Comparison of ENCODE assay signal across 22 mouse cellular contexts in the genomic region with DNA sequence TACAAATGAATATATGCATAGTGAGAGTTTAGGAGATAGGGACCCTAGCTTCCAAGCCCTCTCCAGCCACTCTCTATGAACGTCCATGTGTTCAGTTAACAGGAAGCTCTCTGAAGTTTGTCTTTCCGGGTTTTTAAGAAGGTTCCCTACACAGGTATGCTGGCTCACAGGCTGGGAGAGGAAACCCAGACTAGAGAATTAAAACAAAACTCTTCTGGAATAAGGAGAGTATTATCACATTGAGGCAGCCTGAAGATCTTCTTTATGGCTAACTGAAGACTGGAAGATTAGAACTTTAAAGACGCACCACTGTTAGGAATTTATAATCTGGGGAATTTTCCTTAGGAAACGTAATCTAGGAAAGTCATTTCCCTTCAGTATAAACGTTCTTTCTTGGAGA. TPM values are rescaled to one million over a fixed set of nuclear protein-coding genes. Genes with fewer than 3 reads are reported as not detected.
DNase-seq lines count a peak whose midpoint lies in the region; ATAC-seq and TF ChIP-seq lines count a peak whose summit lies in the region.
"Had no signal": no experiment of that assay in that cellular context is flagged by ENCODE, and none has a peak within 500 bp of the region (broad histone marks: within the 10 kb centered on the region; RNA-seq: fewer than 3 reads in every experiment).

No protein-coding gene starts in this region.

- H3K9ac ChIP-seq in liver, embryonic 15.5 days, result peak overlapping the region; percentile 25; the same call in 1 of the 2 replicates
- H3K9ac ChIP-seq: embryonic facial prominence, embryonic 13.5 days; heart, embryonic 13.5 days; hindbrain, embryonic 12.5 days had no signal

- peak; percentile 53 for ATAC-seq in erythroid progenitor cell, adult 5-6 weeks (replicated peaks; ENCODE audit: low FRiP score, poor library complexity, severe bottlenecking)
- ATAC-seq in liver, embryonic 15.5 days (ENCODE audit: insufficient read depth), result 0 out of 2 replicates have a peak, but pooled peaks have one; percentile 32
- ATAC-seq: forebrain, embryonic 14.5 days; hindbrain, embryonic 16.5 days had no signal

- H3K36me3 ChIP-seq in thymus, adult 2 months (ENCODE audit: control insufficient read depth, insufficient read depth, low read length), result no peaks in the 10 kb centered on the region
- H3K36me3 ChIP-seq in liver, embryonic 15.5 days (replicated peaks), result no peaks in the 10 kb centered on the region
- H3K36me3 ChIP-seq: embryonic facial prominence, embryonic 13.5 days; forebrain, embryonic 10.5 days; G1E; heart, embryonic 13.5 days; hindbrain, embryonic 12.5 days had no signal

- TF ChIP-seq CTCF in thymus, adult 2 months (IDR thresholded peaks at IDR 0.05; ENCODE audit: borderline replicate concordance, control insufficient read depth, extremely low read depth, insufficient read depth, low read length, poor library complexity), result no peak
- no peak for TF ChIP-seq CTCF in layer of hippocampus, adult 2 months (conservative IDR thresholded peaks at IDR 0.05)

- H3K27me3 ChIP-seq in thymus, adult 2 months (ENCODE audit: control insufficient read depth, insufficient read depth, low read length), result no peaks in the 10 kb centered on the region
- H3K27me3 ChIP-seq in liver, embryonic 15.5 days, result no peaks in the 10 kb centered on the region
- H3K27me3 ChIP-seq: embryonic facial prominence, embryonic 13.5 days; heart, embryonic 13.5 days; hindbrain, embryonic 12.5 days had no signal

- no peak for TF ChIP-seq POLR2A in thymus, adult 2 months (IDR thresholded peaks at IDR 0.05; ENCODE audit: control insufficient read depth, extremely low read depth, insufficient read depth, low read length, poor library complexity)

- H3K27ac ChIP-seq in thymus, adult 2 months (ENCODE audit: control insufficient read depth, insufficient read depth, low read length), result peak overlapping the region; percentile 94
- H3K27ac ChIP-seq in liver, embryonic 15.5 days (replicated peaks), result peak overlapping the region; percentile 65
- no peak overlapping the region for H3K27ac ChIP-seq in layer of hippocampus, adult 2 months
- H3K27ac ChIP-seq: embryonic facial prominence, embryonic 13.5 days; forebrain, embryonic 10.5 days; gastrocnemius, adult 2 months; heart, embryonic 13.5 days; hindbrain, embryonic 12.5 days had no signal

- H3K4me1 ChIP-seq in thymus, adult 2 months (replicated peaks; ENCODE audit: control insufficient read depth, insufficient read depth, low read length), result peaks cover 23% of the 10 kb centered on the region
- peaks cover 31% of the 10 kb centered on the region for H3K4me1 ChIP-seq in liver, embryonic 15.5 days (replicated peaks)
- H3K4me1 ChIP-seq: heart, embryonic 13.5 days; hindbrain, embryonic 12.5 days had no signal

- peak overlapping the region; percentile 61; the same call in 1 of the 2 replicates for H3K4me2 ChIP-seq in liver, embryonic 15.5 days
- H3K4me2 ChIP-seq: embryonic facial prominence, embryonic 13.5 days; heart, embryonic 13.5 days; hindbrain, embryonic 12.5 days had no signal

- WGBS in thymus, adult 2 months, result 23% methylated on average over 5 of the region's 5 CpGs
- 27% methylated on average over 5 of the region's 5 CpGs for WGBS in liver, embryonic 15.5 days (ENCODE audit: insufficient replicate concordance)

- H3K4me3 ChIP-seq in thymus, adult 2 months (ENCODE audit: control insufficient read depth, insufficient read depth, low read length), result no peak overlapping the region
- no peak overlapping the region for H3K4me3 ChIP-seq in liver, embryonic 15.5 days (replicated peaks)
- no peak overlapping the region for H3K4me3 ChIP-seq in layer of hippocampus, adult 2 months
- H3K4me3 ChIP-seq: embryonic facial prominence, embryonic 13.5 days; forebrain, embryonic 10.5 days; gastrocnemius, adult 2 months; heart, embryonic 13.5 days; hindbrain, embryonic 12.5 days had no signal

- DNase-seq in thymus, adult 2 months, result no peak
- no peak for DNase-seq in thymus, postnatal 36 days
- DNase-seq in naive thymus-derived CD4-positive, alpha-beta T cell, adult 2 months (ENCODE audit: low read depth), result peak; percentile 42
- DNase-seq in urinary bladder, postnatal 25 days (ENCODE audit: low spot score), result no peak
- DNase-seq in lung, postnatal 4 days, result no peak
- DNase-seq in layer of hippocampus, adult 2 months (ENCODE audit: low spot score in 2 of 2), result no peak
- DNase-seq: adrenal gland, adult 2 months; adrenal gland, postnatal 25 days; cerebellum, adult 18-20 months; cerebellum, adult 9-11 months; cerebellum, postnatal 36 days; gastrocnemius, adult 2 months; gastrocnemius, postnatal 25 days had no signal

- H3K9me3 ChIP-seq in liver, embryonic 15.5 days (replicated peaks), result no peaks in the 10 kb centered on the region
- H3K9me3 ChIP-seq: embryonic facial prominence, embryonic 13.5 days; forebrain, embryonic 10.5 days; G1E; heart, embryonic 13.5 days; hindbrain, embryonic 12.5 days had no signal

RNA-seq across cellular contexts. Expression of a gene that starts 17.8 kb away (rescaled TPM):
- polyA plus RNA-seq in thymus, adult 2 months (2012; rRNA removed), result 112 and 127 TPM in 2 replicates
- total RNA-seq in erythroid progenitor cell, adult 5-6 weeks (2015; ENCODE audit: low replicate concordance), result 742 and 874 TPM in 2 replicates
- 624 and 761 TPM in 2 replicates for total RNA-seq in erythroid progenitor cell, adult 5-6 weeks (2017; ENCODE audit: low replicate concordance)
- polyA plus RNA-seq in liver, embryonic 15.5 days (2015; fragmentation: Nextera tagmentation; extraction: Ambion mirVana), result 266 and 301 TPM in 2 replicates
- 100 to 1,000 TPM; 220 to 223 TPM for total RNA-seq in layer of hippocampus, adult 2 months (2021)
